ENCODE assay signal across 9 mouse cellular contexts in genomic region chr9:70109279-70109678, GRCm38 (mm10). TPM values are rescaled to one million over a fixed set of nuclear protein-coding genes. Genes with fewer than 3 reads are reported as not detected.
DNase-seq lines count a peak whose midpoint lies in the region; ATAC-seq and TF ChIP-seq lines count a peak whose summit lies in the region.
"Had no signal": no experiment of that assay in that cellular context is flagged by ENCODE, and none has a peak within 500 bp of the region (broad histone marks: within the 10 kb centered on the region; RNA-seq: fewer than 3 reads in every experiment).

No protein-coding gene starts in this region.

- H3K27ac ChIP-seq in intestine, embryonic 14.5 days (ENCODE audit: low read depth) = no peak overlapping the region
- H3K27ac ChIP-seq in intestine, embryonic 16.5 days (ENCODE audit: low read length) = no peak overlapping the region
- no peak overlapping the region for H3K27ac ChIP-seq in intestine, embryonic 15.5 days
- H3K27ac ChIP-seq in liver, adult 2 months (replicated peaks; ENCODE audit: insufficient read depth, low read depth, low read length) = no peak overlapping the region
- no peak overlapping the region for H3K27ac ChIP-seq in olfactory bulb, adult 2 months (ENCODE audit: insufficient read depth, low read depth, low read length)
- no peak overlapping the region for H3K27ac ChIP-seq in thymus, adult 2 months (ENCODE audit: control insufficient read depth, insufficient read depth, low read length)
- H3K27ac ChIP-seq: neural tube, embryonic 12.5 days had no signal

- H3K4me1 ChIP-seq in intestine, embryonic 14.5 days (replicated peaks; ENCODE audit: control insufficient read depth, insufficient read depth, low read length) = no peaks in the 10 kb centered on the region
- H3K4me1 ChIP-seq in intestine, embryonic 16.5 days (ENCODE audit: control insufficient read depth, insufficient read depth, low read length) = peaks cover 6% of the 10 kb centered on the region; the same call in 1 of the 2 replicates
- peaks cover 5% of the 10 kb centered on the region; the same call in 1 of the 2 replicates for H3K4me1 ChIP-seq in intestine, embryonic 15.5 days (replicated peaks)
- H3K4me1 ChIP-seq in liver, adult 2 months (ENCODE audit: control insufficient read depth, insufficient read depth, low read length) = no peaks in the 10 kb centered on the region
- peaks cover 20% of the 10 kb centered on the region for H3K4me1 ChIP-seq in olfactory bulb, adult 2 months (ENCODE audit: control insufficient read depth, insufficient read depth, low read length)
- no peaks in the 10 kb centered on the region for H3K4me1 ChIP-seq in thymus, adult 2 months (replicated peaks; ENCODE audit: control insufficient read depth, insufficient read depth, low read length)

- 0 out of 2 replicates have a peak, but pooled peaks cover 2% of the 10 kb centered on the region for H3K27me3 ChIP-seq in intestine, embryonic 14.5 days (replicated peaks; ENCODE audit: control insufficient read depth, insufficient read depth, low read length)
- no peaks in the 10 kb centered on the region for H3K27me3 ChIP-seq in intestine, embryonic 16.5 days (replicated peaks; ENCODE audit: control insufficient read depth, insufficient read depth, low read length)
- no peaks in the 10 kb centered on the region for H3K27me3 ChIP-seq in intestine, embryonic 15.5 days (replicated peaks)
- no peaks in the 10 kb centered on the region for H3K27me3 ChIP-seq in liver, adult 2 months (ENCODE audit: control insufficient read depth, insufficient read depth, low read length)
- H3K27me3 ChIP-seq in thymus, adult 2 months (ENCODE audit: control insufficient read depth, insufficient read depth, low read length) = no peaks in the 10 kb centered on the region
- H3K27me3 ChIP-seq: neural tube, embryonic 12.5 days had no signal

- DNase-seq in intestine, embryonic 14.5 days (ENCODE audit: low spot score) = peak; percentile 96
- DNase-seq in cerebellum, adult 9-10 months = peak; percentile 64
- peak; percentile 74 for DNase-seq in gastrocnemius, adult 18-20 months (ENCODE audit: low spot score)
- peak; percentile 62 for DNase-seq in liver, adult 2 months (ENCODE audit: extremely low read depth, low read depth, low spot score)
- DNase-seq in thymus, adult 2 months = peak; percentile 60

- no peak overlapping the region for H3K9ac ChIP-seq in intestine, embryonic 14.5 days (ENCODE audit: low read length)
- H3K9ac ChIP-seq in intestine, embryonic 16.5 days (ENCODE audit: low read depth, low read length) = no peak overlapping the region
- H3K9ac ChIP-seq in intestine, embryonic 15.5 days = no peak overlapping the region
- H3K9ac ChIP-seq in liver, adult 2 months (ENCODE audit: low read depth, low read length) = no peak overlapping the region
- H3K9ac ChIP-seq: neural tube, embryonic 12.5 days had no signal

- TF ChIP-seq CTCF in liver, adult 2 months (IDR thresholded peaks at IDR 0.05; ENCODE audit: low read depth, low read length) = peak; percentile 62
- peak; percentile 52; the same call in 1 of the 2 replicates for TF ChIP-seq CTCF in olfactory bulb, adult 2 months (IDR thresholded peaks at IDR 0.05; ENCODE audit: insufficient read depth, low read depth, low read length)
- no peak for TF ChIP-seq CTCF in thymus, adult 2 months (IDR thresholded peaks at IDR 0.05; ENCODE audit: borderline replicate concordance, control insufficient read depth, extremely low read depth, insufficient read depth, low read length, poor library complexity)

- H3K9me3 ChIP-seq in intestine, embryonic 14.5 days (ENCODE audit: control insufficient read depth, low read length) = no peaks in the 10 kb centered on the region
- no peaks in the 10 kb centered on the region for H3K9me3 ChIP-seq in intestine, embryonic 16.5 days (ENCODE audit: control insufficient read depth, low read length)
- no peaks in the 10 kb centered on the region for H3K9me3 ChIP-seq in intestine, embryonic 15.5 days
- H3K9me3 ChIP-seq: neural tube, embryonic 12.5 days had no signal

- no peak overlapping the region for H3K4me2 ChIP-seq in intestine, embryonic 14.5 days (ENCODE audit: low read length)
- no peak overlapping the region for H3K4me2 ChIP-seq in intestine, embryonic 16.5 days (ENCODE audit: low read depth, low read length)
- H3K4me2 ChIP-seq in intestine, embryonic 15.5 days (replicated peaks) = no peak overlapping the region
- H3K4me2 ChIP-seq: neural tube, embryonic 12.5 days had no signal

- H3K36me3 ChIP-seq in intestine, embryonic 14.5 days (ENCODE audit: control insufficient read depth, insufficient read depth, low read length) = no peaks in the 10 kb centered on the region
- H3K36me3 ChIP-seq in intestine, embryonic 16.5 days (ENCODE audit: control insufficient read depth, insufficient read depth, low read length) = no peaks in the 10 kb centered on the region
- H3K36me3 ChIP-seq in intestine, embryonic 15.5 days = no peaks in the 10 kb centered on the region
- no peaks in the 10 kb centered on the region for H3K36me3 ChIP-seq in liver, adult 2 months (ENCODE audit: control insufficient read depth, insufficient read depth, low read length)
- H3K36me3 ChIP-seq in thymus, adult 2 months (ENCODE audit: control insufficient read depth, insufficient read depth, low read length) = no peaks in the 10 kb centered on the region
- H3K36me3 ChIP-seq: neural tube, embryonic 12.5 days had no signal

- TF ChIP-seq POLR2A in liver, adult 2 months (IDR thresholded peaks at IDR 0.05; ENCODE audit: extremely low read depth, insufficient read depth, low read length) = no peak
- no peak for TF ChIP-seq POLR2A in olfactory bulb, adult 2 months (IDR thresholded peaks at IDR 0.05; ENCODE audit: insufficient read depth, low read depth, low read length)
- no peak for TF ChIP-seq POLR2A in thymus, adult 2 months (IDR thresholded peaks at IDR 0.05; ENCODE audit: control insufficient read depth, extremely low read depth, insufficient read depth, low read length, poor library complexity)

- WGBS in intestine, embryonic 14.5 days = 10% methylated on average over 3 of the region's 3 CpGs
- WGBS in intestine, embryonic 16.5 days = 13% methylated on average over 3 of the region's 3 CpGs
- WGBS in intestine, embryonic 15.5 days = 10% methylated on average over 3 of the region's 3 CpGs
- 9% methylated on average over 3 of the region's 3 CpGs for WGBS in liver, adult 2 months
- 7% methylated on average over 3 of the region's 3 CpGs for WGBS in olfactory bulb, adult 2 months
- WGBS in thymus, adult 2 months = 11% methylated on average over 3 of the region's 3 CpGs

- no peak overlapping the region for H3K4me3 ChIP-seq in intestine, embryonic 14.5 days (ENCODE audit: low read depth, low read length)
- no peak overlapping the region for H3K4me3 ChIP-seq in intestine, embryonic 16.5 days (ENCODE audit: low read length)
- H3K4me3 ChIP-seq in intestine, embryonic 15.5 days (replicated peaks) = no peak overlapping the region
- no peak overlapping the region for H3K4me3 ChIP-seq in liver, adult 2 months (ENCODE audit: insufficient read depth, low read depth, low read length)
- no peak overlapping the region for H3K4me3 ChIP-seq in olfactory bulb, adult 2 months (ENCODE audit: insufficient read depth, low read depth, low read length)
- no peak overlapping the region for H3K4me3 ChIP-seq in thymus, adult 2 months (ENCODE audit: control insufficient read depth, insufficient read depth, low read length)
- H3K4me3 ChIP-seq: neural tube, embryonic 12.5 days had no signal

- no peak for ATAC-seq in intestine, embryonic 14.5 days (replicated peaks; ENCODE audit: low FRiP score, low TSS enrichment, low read depth)
- no peak for ATAC-seq in intestine, embryonic 16.5 days
- 0 out of 2 replicates have a peak, but pooled peaks have one; percentile 56 for ATAC-seq in intestine, embryonic 15.5 days

- H3K79me2 ChIP-seq in liver, adult 2 months (ENCODE audit: control insufficient read depth, insufficient read depth, low read length) = no peaks in the 10 kb centered on the region

RNA-seq across cellular contexts. Expression of gene Fam81a, which starts 33.1 kb away (rescaled TPM):
- 3.7 and 6.5 TPM in 2 replicates for polyA plus RNA-seq in intestine, embryonic 14.5 days (2014; fragmentation: Nextera tagmentation; extraction: Ambion mirVana)
- polyA plus RNA-seq in intestine, embryonic 16.5 days (2015; fragmentation: Nextera tagmentation; extraction: Ambion mirVana) = 4.8 and 5.3 TPM in 2 replicates
- total RNA-seq in gastrocnemius, adult 18-20 months (2021) = 1 to 10 TPM in 1 of 2 experiments, under 1 TPM in 1; 0.71 to 1.5 TPM
- polyA plus RNA-seq in intestine, embryonic 15.5 days (2015; fragmentation: Nextera tagmentation; extraction: Ambion mirVana) = 7.1 and 10.9 TPM in 2 replicates
- total RNA-seq in liver, adult 2 months (2014; rRNA removed) = 2.5 and 2.6 TPM in 2 replicates
- 0.44 and 0.57 TPM in 2 replicates for polyA plus RNA-seq in liver, adult 2 months (2012; rRNA removed)
- polyA plus RNA-seq in olfactory bulb, adult 2 months (2012; ENCODE audit: insufficient read depth, insufficient read length, low replicate concordance, missing spikeins) = 137 TPM in 1 of 2 replicates, not detected in the other
- polyA plus RNA-seq in thymus, adult 2 months (2012; rRNA removed) = 0.20 and 0.43 TPM in 2 replicates
